Mouse (Mus musculus) cerebellum, adult 9-11 months (tissue): ENCODE measurements at regions not wholly inside any gene's neighbourhood (a gene's known extent, or its start where the extent isn't known, plus 50 kb on each side); places are given as distances from the start of the nearest gene placed in this dataset.
A peak's percentile ranks its signal among the peaks of the same experiment; 100 is the strongest.

Experiments
- DNase-seq: peaks from one replicate; pipeline ENCODE4 v3.0.0; 2022

GRCm38 (mm10) chr12:110189329-110189642 is 89.6 kb upstream of the Dio3 start:
- DNase-seq: no peak

- DNase-seq: no peak
Measured at GRCm38 (mm10) chr12:110192186-110192585, 86.7 kb upstream of the Dio3 start.

- DNase-seq: peak; percentile 6
Measured at GRCm38 (mm10) chr12:110197366-110197765, 81.5 kb upstream of the Dio3 start.

GRCm38 (mm10) chr12:110200471-110200870 is 78.4 kb upstream of the Dio3 start:
- no peak for DNase-seq

GRCm38 (mm10) chr12:110200887-110201286 is 78.0 kb upstream of the Dio3 start:
- no peak for DNase-seq

- no peak for DNase-seq
Measured at GRCm38 (mm10) chr12:110203271-110204014, 75.4 kb upstream of the Dio3 start.

GRCm38 (mm10) chr12:110204246-110204989 is 74.5 kb upstream of the Dio3 start:
- no peak for DNase-seq

GRCm38 (mm10) chr12:110206271-110206670 is 72.6 kb upstream of the Dio3 start:
- DNase-seq: no peak

GRCm38 (mm10) chr12:110206812-110207211 is 72.1 kb upstream of the Dio3 start:
- no peak for DNase-seq

- no peak for DNase-seq
Measured at GRCm38 (mm10) chr12:110207246-110207852, 71.5 kb upstream of the Dio3 start.

GRCm38 (mm10) chr12:110212716-110213115 is 66.2 kb upstream of the Dio3 start:
- DNase-seq: no peak

GRCm38 (mm10) chr12:110214833-110215232 is 64.0 kb upstream of the Dio3 start:
- DNase-seq: no peak

GRCm38 (mm10) chr12:110215311-110215710 is 63.6 kb upstream of the Dio3 start:
- no peak for DNase-seq

GRCm38 (mm10) chr12:110219750-110220149 is 59.1 kb upstream of the Dio3 start:
- no peak for DNase-seq

- DNase-seq: no peak
Measured at GRCm38 (mm10) chr12:110220516-110220915, 58.4 kb upstream of the Dio3 start.

GRCm38 (mm10) chr12:110221184-110221583 is 57.7 kb upstream of the Dio3 start:
- DNase-seq: no peak

- no peak for DNase-seq
Measured at GRCm38 (mm10) chr12:110221679-110222078, 57.2 kb upstream of the Dio3 start.

- DNase-seq: no peak
Measured at GRCm38 (mm10) chr12:110224250-110224649, 54.6 kb upstream of the Dio3 start.

GRCm38 (mm10) chr12:110228011-110228411 is 50.9 kb upstream of the Dio3 start:
- no peak for DNase-seq
